Mouse (Mus musculus): ENCODE measurements at regions not wholly inside any gene's neighbourhood (a gene's known extent, or its start where the extent isn't known, plus 50 kb on each side); places are given as distances from the start of the nearest gene placed in this dataset.

- DNase-seq (ENCODE audit: low read depth): no peak
Measured at GRCm38 (mm10) chr6:31107916-31108685, 149.2 kb upstream of the Klf14 start.

- no peak for DNase-seq (ENCODE audit: low read depth)
Measured at GRCm38 (mm10) chr6:31109604-31110003, 150.7 kb upstream of the Klf14 start.

- no peak for DNase-seq (ENCODE audit: low read depth)
Measured at GRCm38 (mm10) chr6:31112293-31113077, 153.6 kb upstream of the Klf14 start.

- DNase-seq (ENCODE audit: low read depth): no peak
Measured at GRCm38 (mm10) chr6:31113558-31114326, 154.9 kb upstream of the Klf14 start.

GRCm38 (mm10) chr6:31114336-31115335 lies 155.8 kb upstream of the Klf14 start:
- DNase-seq (ENCODE audit: low read depth): no peak

GRCm38 (mm10) chr6:31115566-31115965 lies 156.7 kb upstream of the Klf14 start:
- no peak for DNase-seq (ENCODE audit: low read depth)

GRCm38 (mm10) chr6:31116365-31116764 lies 157.5 kb upstream of the Klf14 start:
- DNase-seq (ENCODE audit: low read depth): no peak

GRCm38 (mm10) chr6:31117666-31118065 lies 158.8 kb upstream of the Klf14 start:
- DNase-seq (ENCODE audit: low read depth): no peak

- DNase-seq (ENCODE audit: low read depth): no peak
Measured at GRCm38 (mm10) chr6:31121008-31121407, 162.1 kb upstream of the Klf14 start.

- DNase-seq (ENCODE audit: low read depth): no peak
Measured at GRCm38 (mm10) chr6:31122895-31123294, 164.0 kb upstream of the Klf14 start.

- DNase-seq (ENCODE audit: low read depth): no peak
Measured at GRCm38 (mm10) chr6:31123342-31123990, 164.6 kb upstream of the Klf14 start.

GRCm38 (mm10) chr6:31124076-31124475 lies 165.2 kb upstream of the Klf14 start:
- DNase-seq (ENCODE audit: low read depth): no peak

- DNase-seq (ENCODE audit: low read depth): no peak
Measured at GRCm38 (mm10) chr6:31124872-31125271, 166.0 kb upstream of the Klf14 start.

GRCm38 (mm10) chr6:31125328-31126118 lies 166.6 kb upstream of the Klf14 start:
- no peak for DNase-seq (ENCODE audit: low read depth)

- no peak for DNase-seq (ENCODE audit: low read depth)
Measured at GRCm38 (mm10) chr6:31126131-31126871, 167.4 kb upstream of the Klf14 start.

GRCm38 (mm10) chr6:31129170-31129569 lies 170.3 kb upstream of the Klf14 start:
- DNase-seq (ENCODE audit: low read depth): no peak

- DNase-seq (ENCODE audit: low read depth): no peak
Measured at GRCm38 (mm10) chr6:31129987-31130386, 171.1 kb upstream of the Klf14 start.

- no peak for DNase-seq (ENCODE audit: low read depth)
Measured at GRCm38 (mm10) chr6:31130522-31130921, 171.6 kb upstream of the Klf14 start.

GRCm38 (mm10) chr6:31131716-31132115 lies 172.8 kb upstream of the Klf14 start:
- no peak for DNase-seq (ENCODE audit: low read depth)

Data from gonadal fat pad, adult 2 months (tissue).